Mouse (Mus musculus) hindbrain, embryonic 12.5 days (tissue): ENCODE results near the gene Gm12830. TPM values are rescaled to one million over a fixed set of nuclear protein-coding genes. Genes with fewer than 3 reads are reported as not detected.

ENCODE experiments used
- ATAC-seq: fragments of 200-750 bp; cut with Nextera tagmentation; 2 replicates; pipeline ENCODE4 v1.8.0; 2017; ENCODE audit warnings: moderate TSS enrichment; ENCODE audit not compliant: low FRiP score
- H3K27ac ChIP-seq: fragments of 300-500 bp; sonication (generic); 2 replicates; pipeline ENCODE4 v1.5.1; 2016; ENCODE audit warnings: mild to moderate bottlenecking
- H3K27me3 ChIP-seq: fragments of 300-500 bp; sonication (generic); 2 replicates; pipeline ENCODE4 v1.6.1; 2016; ENCODE audit warnings: mild to moderate bottlenecking
- H3K36me3 ChIP-seq: fragments of 300-500 bp; sonication (generic); 2 replicates; pipeline ENCODE4 v1.6.1; 2016; ENCODE audit warnings: mild to moderate bottlenecking
- H3K4me1 ChIP-seq: fragments of 300-500 bp; sonication (generic); 2 replicates; pipeline ENCODE4 v1.6.1; 2016
- H3K4me2 ChIP-seq: fragments of 300-500 bp; sonication (generic); replicated peaks from 2 replicates; pipeline ENCODE4 v1.6.1; 2016; ENCODE audit warnings: mild to moderate bottlenecking
- H3K4me3 ChIP-seq: fragments of 300-500 bp; sonication (generic); 2 replicates; pipeline ENCODE4 v1.5.1; 2016; ENCODE audit warnings: mild to moderate bottlenecking
- H3K9ac ChIP-seq: fragments of 300-500 bp; sonication (generic); 2 replicates; pipeline ENCODE4 v1.6.1; 2016; ENCODE audit warnings: mild to moderate bottlenecking, moderate library complexity
- H3K9me3 ChIP-seq: fragments of 300-500 bp; sonication (generic); replicated peaks from 2 replicates; pipeline ENCODE4 v1.6.1; 2016; ENCODE audit warnings: mild to moderate bottlenecking
- WGBS: fragments of 180-500 bp; shearing (Covaris S2); methylation state at CpG from one replicate; pipeline ENCODE4 v1.1.7; 2016; 5-methylcytosine and 5-hydroxymethylcytosine counted together
- polyA plus RNA-seq: library from polyadenylated mRNA; unstranded; fragments of >200 nt; fragmentation: Nextera tagmentation; extraction: Ambion mirVana; gene quantifications from 2 replicates; pipeline ENCODE4 v1.2.1, GENCODE M21; 2016

Gene Gm12830
- polyA plus RNA-seq, 1 experiment from 2014 or later: not detected

- H3K4me2 ChIP-seq: no peak overlapping the region
- no peaks in the 10 kb centered on the region for H3K4me1 ChIP-seq
- H3K9me3 ChIP-seq: no peaks in the 10 kb centered on the region
- no peaks in the 10 kb centered on the region for H3K27me3 ChIP-seq
- 80% methylated on average over 2 of the region's 2 CpGs for WGBS
- H3K4me3 ChIP-seq: no peak overlapping the region
- H3K9ac ChIP-seq: no peak overlapping the region
- ATAC-seq: no peak
- no peak overlapping the region for H3K27ac ChIP-seq
- no peaks in the 10 kb centered on the region for H3K36me3 ChIP-seq
Observed at GRCm38 (mm10) chr4:114853968-114854367, 32.4 kb downstream of the Gm12830 start.

GRCm38 (mm10) chr4:114858426-114858825 is 36.9 kb downstream of the Gm12830 start:
- Histone ChIP-seq H3K27me3 (no peaks in the 10 kb centered on the region), H3K4me1 (no peaks in the 10 kb centered on the region), H3K9ac (no peak overlapping the region), H3K4me2 (no peak overlapping the region), H3K9me3 (no peaks in the 10 kb centered on the region), H3K4me3 (no peak overlapping the region), H3K27ac (no peak overlapping the region), H3K36me3 (no peaks in the 10 kb centered on the region)
- WGBS: 49% methylated on average over 5 of the region's 5 CpGs
- ATAC-seq: no peak

- Histone ChIP-seq H3K36me3 (no peaks in the 10 kb centered on the region), H3K27me3 (no peaks in the 10 kb centered on the region), H3K27ac (no peak overlapping the region), H3K9ac (no peak overlapping the region), H3K4me1 (no peaks in the 10 kb centered on the region), H3K9me3 (no peaks in the 10 kb centered on the region), H3K4me2 (no peak overlapping the region), H3K4me3 (no peak overlapping the region)
- no peak for ATAC-seq
- WGBS: 76% methylated on average over 5 of the region's 5 CpGs
Observed at GRCm38 (mm10) chr4:114863166-114863565, 41.6 kb downstream of the Gm12830 start.

- ATAC-seq: no peak
- Histone ChIP-seq H3K4me1 (peaks cover 3% of the 10 kb centered on the region; the same call in 1 of the 2 replicates), H3K27ac (no peak overlapping the region), H3K9me3 (no peaks in the 10 kb centered on the region), H3K36me3 (no peaks in the 10 kb centered on the region), H3K4me2 (no peak overlapping the region), H3K9ac (no peak overlapping the region), H3K27me3 (no peaks in the 10 kb centered on the region), H3K4me3 (no peak overlapping the region)
- WGBS: 46% methylated on average over 11 of the region's 11 CpGs
Observed at GRCm38 (mm10) chr4:114869765-114870490, 48.4 kb downstream of the Gm12830 start.

GRCm38 (mm10) chr4:114876441-114876972 is 55.0 kb downstream of the Gm12830 start:
- Histone ChIP-seq H3K4me3 (no peak overlapping the region), H3K27ac (no peak overlapping the region), H3K9ac (no peak overlapping the region), H3K9me3 (no peaks in the 10 kb centered on the region), H3K4me1 (no peaks in the 10 kb centered on the region), H3K36me3 (no peaks in the 10 kb centered on the region), H3K4me2 (no peak overlapping the region), H3K27me3 (no peaks in the 10 kb centered on the region)
- ATAC-seq: no peak
- WGBS: 36% methylated on average over 8 of the region's 8 CpGs

- no peak overlapping the region for H3K4me2 ChIP-seq
- H3K36me3 ChIP-seq: no peaks in the 10 kb centered on the region
- H3K9me3 ChIP-seq: no peaks in the 10 kb centered on the region
- no peaks in the 10 kb centered on the region for H3K4me1 ChIP-seq
- H3K9ac ChIP-seq: no peak overlapping the region
- no peak overlapping the region for H3K27ac ChIP-seq
- H3K27me3 ChIP-seq: 0 out of 2 replicates have a peak, but pooled peaks cover 4% of the 10 kb centered on the region
- 79% methylated on average over 1 of the region's 1 CpGs for WGBS
- no peak overlapping the region for H3K4me3 ChIP-seq
- no peak for ATAC-seq
Observed at GRCm38 (mm10) chr4:114882232-114882631, 60.7 kb downstream of the Gm12830 start.

GRCm38 (mm10) chr4:114897853-114898252 is 76.3 kb downstream of the Gm12830 start:
- no peak overlapping the region for H3K4me2 ChIP-seq
- no peak overlapping the region for H3K27ac ChIP-seq
- WGBS: 14% methylated on average over 4 of the region's 4 CpGs
- H3K4me1 ChIP-seq: peaks cover 13% of the 10 kb centered on the region
- peaks cover 74% of the 10 kb centered on the region for H3K27me3 ChIP-seq
- no peaks in the 10 kb centered on the region for H3K9me3 ChIP-seq
- no peaks in the 10 kb centered on the region for H3K36me3 ChIP-seq
- no peak overlapping the region for H3K9ac ChIP-seq
- H3K4me3 ChIP-seq: no peak overlapping the region
- no peak for ATAC-seq

- 6% methylated on average over 3 of the region's 3 CpGs for WGBS
- no peaks in the 10 kb centered on the region for H3K36me3 ChIP-seq
Observed at GRCm38 (mm10) chr4:114899885-114900284, 78.4 kb downstream of the Gm12830 start.

GRCm38 (mm10) chr4:114900866-114901642 is 79.5 kb downstream of the Gm12830 start:
- WGBS: 2% methylated on average over 33 of the region's 33 CpGs
- peak overlapping the region; percentile 26; the same call in 1 of the 2 replicates for H3K4me3 ChIP-seq
- H3K4me2 ChIP-seq: peak overlapping the region; percentile 46
- no peaks in the 10 kb centered on the region for H3K9me3 ChIP-seq
- 0 out of 2 replicates have a peak, but pooled peaks have one; percentile 7 for ATAC-seq
- no peak overlapping the region for H3K27ac ChIP-seq
- H3K4me1 ChIP-seq: peaks cover 15% of the 10 kb centered on the region
- no peak overlapping the region for H3K9ac ChIP-seq
- H3K36me3 ChIP-seq: no peaks in the 10 kb centered on the region
- peaks cover 96% of the 10 kb centered on the region for H3K27me3 ChIP-seq

More at GRCm38 (mm10) chr4:114899885-114900284, 78.4 kb downstream of the Gm12830 start:
- Histone ChIP-seq H3K4me1 (peaks cover 15% of the 10 kb centered on the region), H3K4me3 (no peak overlapping the region), H3K27me3 (peaks cover 90% of the 10 kb centered on the region), H3K27ac (no peak overlapping the region), H3K4me2 (no peak overlapping the region), H3K9ac (no peak overlapping the region), H3K9me3 (no peaks in the 10 kb centered on the region)
- ATAC-seq: no peak

GRCm38 (mm10) chr4:114901643-114902351 is 80.3 kb downstream of the Gm12830 start:
- Histone ChIP-seq H3K36me3 (no peaks in the 10 kb centered on the region), H3K9me3 (no peaks in the 10 kb centered on the region), H3K4me1 (peaks cover 15% of the 10 kb centered on the region), H3K27me3 (peaks cover 99% of the 10 kb centered on the region), H3K9ac (no peak overlapping the region), H3K27ac (no peak overlapping the region), H3K4me2 (peak overlapping the region; percentile 46), H3K4me3 (peak overlapping the region; percentile 26)
- no peak for ATAC-seq
- WGBS: under 1% methylated on average over 42 of the region's 42 CpGs

- WGBS: under 1% methylated on average over 39 of the region's 39 CpGs
- H3K9ac ChIP-seq: no peak overlapping the region
- H3K9me3 ChIP-seq: no peaks in the 10 kb centered on the region
- H3K4me2 ChIP-seq: peak overlapping the region; percentile 46
- no peak for ATAC-seq
- no peaks in the 10 kb centered on the region for H3K36me3 ChIP-seq
- peaks cover 21% of the 10 kb centered on the region for H3K4me1 ChIP-seq
- H3K27ac ChIP-seq: no peak overlapping the region
- H3K4me3 ChIP-seq: peak overlapping the region; percentile 26
- peaks cover 99% of the 10 kb centered on the region for H3K27me3 ChIP-seq
Observed at GRCm38 (mm10) chr4:114902641-114903421, 81.3 kb downstream of the Gm12830 start.
